Mouse (Mus musculus): ENCODE results near the gene Atp23.

DNA sequence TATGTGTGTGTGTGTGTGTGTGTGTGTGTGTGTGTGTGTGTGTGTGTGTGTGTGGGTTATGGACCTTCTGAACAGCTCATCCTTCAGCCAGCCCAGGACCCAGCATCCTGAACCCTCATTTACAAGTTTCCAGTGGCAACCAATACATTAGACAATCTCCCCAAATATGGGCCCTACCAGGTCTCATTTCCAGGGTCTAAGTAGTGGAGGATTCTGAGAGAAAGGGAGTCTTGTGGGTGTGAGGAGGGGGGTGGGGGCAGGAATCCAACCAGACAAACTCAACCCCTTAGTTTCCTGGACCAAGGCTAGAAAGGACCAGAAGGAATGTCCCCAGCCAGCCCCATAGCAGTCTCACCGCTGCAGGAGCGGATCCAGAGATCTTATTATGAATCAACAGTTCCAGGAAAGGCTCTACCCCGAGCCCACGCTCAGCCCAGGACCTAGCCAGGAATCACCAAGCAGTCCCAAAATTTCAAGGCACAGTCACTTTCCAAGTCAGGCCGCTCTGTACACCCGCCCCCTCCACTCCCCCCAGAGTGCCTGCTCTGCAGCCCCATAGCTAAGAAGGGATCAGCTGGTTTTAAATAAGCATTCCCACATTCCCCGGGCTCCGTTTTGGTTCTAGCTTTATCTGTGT, 30.1 kb upstream of the Atp23 start:
- TF ChIP-seq CTCF (IDR thresholded peaks at IDR 0.05; ENCODE audit: low read depth) (no peak), EP300 (IDR thresholded peaks at IDR 0.05; ENCODE audit: low read depth) (no peak)
